Mouse (Mus musculus) stomach, postnatal 0 days (tissue): Measurements from ENCODE around the gene Idh3a.

Experiments used
- CTCF ChIP-seq: IDR thresholded peaks from 2 replicates; pipeline ENCODE4 v1.5.1; 2016; ENCODE audit warnings: antibody characterized with exemption, low read depth, mild to moderate bottlenecking, moderate library complexity
- EP300 ChIP-seq: optimal IDR thresholded peaks from 2 replicates; pipeline ENCODE3; 2016; ENCODE audit warnings: antibody characterized with exemption

DNA sequence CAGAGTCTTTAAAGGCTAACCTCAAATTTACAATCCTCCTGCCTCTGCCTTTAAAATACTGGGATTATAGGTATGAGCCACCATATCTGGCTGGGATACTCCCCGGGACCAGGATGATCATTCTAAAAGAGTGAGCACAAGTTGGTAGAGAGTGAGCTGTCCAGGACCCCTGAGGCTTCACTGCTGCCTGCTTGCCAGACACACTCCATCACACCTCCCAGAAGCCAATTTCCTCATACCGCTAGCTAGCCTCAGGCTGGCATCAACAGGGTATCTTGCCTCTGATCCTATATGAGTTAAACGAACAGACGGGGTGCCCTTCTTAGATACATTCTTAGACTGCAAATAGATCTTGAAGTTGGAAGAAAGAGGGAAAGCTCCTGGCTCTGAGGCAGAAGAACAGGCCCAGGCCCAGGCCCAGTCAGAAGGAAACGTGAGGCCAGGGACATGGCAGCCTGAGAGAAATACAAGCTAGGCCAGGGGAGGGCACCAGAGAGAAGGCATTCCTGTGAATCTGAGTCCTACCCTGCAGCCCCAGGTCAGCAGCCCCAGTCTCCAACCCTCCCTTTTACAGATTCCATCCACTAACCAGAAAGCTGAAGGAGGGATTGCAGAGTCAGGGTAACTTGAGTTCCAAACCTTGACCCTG lies 43.6 kb downstream of the Idh3a start:
- TF ChIP-seq CTCF (peak; percentile 51), EP300 (no peak)
